Mouse (Mus musculus): ENCODE measurements at regions not wholly inside any gene's neighbourhood (a gene's known extent, or its start where the extent isn't known, plus 50 kb on each side); places are given as distances from the start of the nearest gene placed in this dataset.
A peak's percentile ranks its signal among the peaks of the same experiment; 100 is the strongest.

DNA sequence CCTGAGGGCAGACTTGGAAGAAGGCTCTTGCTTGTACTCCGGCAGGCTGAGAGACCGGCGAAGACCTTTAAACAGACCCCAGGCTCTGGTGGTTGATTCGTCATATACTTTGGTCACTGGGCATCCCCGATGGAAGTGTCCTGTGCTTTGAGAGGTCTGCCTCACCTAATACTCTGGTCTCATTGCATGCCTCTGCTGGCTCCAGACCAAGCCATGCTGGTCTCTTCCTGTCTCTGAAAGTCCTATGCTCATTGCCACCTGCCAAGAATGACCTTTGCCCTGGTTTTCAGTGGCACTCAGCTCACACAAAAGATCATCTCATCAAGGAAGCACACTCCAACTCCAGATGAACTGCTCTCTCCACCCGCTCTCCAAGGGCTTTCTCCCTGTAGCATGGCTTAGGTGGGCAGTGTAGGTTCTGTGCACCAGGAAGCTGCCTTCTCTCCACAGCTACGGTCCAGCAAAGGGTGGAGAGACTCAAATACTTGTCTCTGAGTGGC is 126.0 kb upstream of the Rcn1 start:
- DNase-seq (ENCODE audit: low spot score in 2 of 2): no peak

DNA sequence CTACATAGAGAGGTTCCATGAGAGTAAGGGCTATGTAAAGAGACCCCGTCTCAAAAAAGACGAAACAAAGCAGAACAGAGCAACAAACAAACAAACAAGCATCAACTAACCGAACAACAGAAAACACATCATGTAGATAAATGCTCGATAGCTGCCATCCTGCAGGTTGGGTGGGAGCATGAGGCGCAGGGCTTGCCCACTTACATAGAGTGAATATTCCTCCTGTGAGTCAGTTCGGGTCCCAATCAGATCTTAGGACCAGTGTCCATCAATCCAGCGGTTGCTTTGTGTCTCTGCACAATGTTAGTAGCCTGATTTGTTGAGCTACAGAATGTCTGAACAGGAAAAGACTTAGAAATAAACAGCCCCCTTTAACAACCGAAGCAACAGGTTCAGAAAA is 129.4 kb upstream of the Rcn1 start:
- no peak for DNase-seq (ENCODE audit: low spot score in 2 of 2)

- no peak for DNase-seq (ENCODE audit: low spot score in 2 of 2)
Measured at GRCm38 (mm10) chr2:105544099-105544498, 124.6 kb upstream of the Pax6 start.

DNA sequence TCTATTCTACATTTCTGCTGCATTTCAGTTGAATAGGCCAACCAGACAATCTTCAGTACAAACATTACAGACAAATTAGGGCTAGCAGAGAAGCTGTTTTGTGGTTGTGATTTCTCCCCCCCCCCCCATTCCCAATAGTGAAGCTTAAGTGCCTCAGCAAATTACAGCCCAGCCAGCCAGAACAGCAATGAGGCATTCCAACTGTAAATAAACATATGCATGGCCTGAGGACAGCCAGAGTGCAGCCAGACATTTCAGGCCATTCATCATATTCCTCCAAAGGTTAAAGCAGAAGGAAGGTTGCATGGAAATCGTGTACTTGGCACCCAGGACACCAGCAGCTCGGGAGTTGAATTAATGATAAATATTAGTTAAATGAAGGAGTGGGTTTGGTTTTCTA is 116.6 kb upstream of the Pax6 start:
- no peak for DNase-seq (ENCODE audit: low spot score in 2 of 2)

- DNase-seq (ENCODE audit: low spot score in 2 of 2): no peak
Measured at GRCm38 (mm10) chr2:105586782-105587181, 81.9 kb upstream of the Pax6 start.

DNA sequence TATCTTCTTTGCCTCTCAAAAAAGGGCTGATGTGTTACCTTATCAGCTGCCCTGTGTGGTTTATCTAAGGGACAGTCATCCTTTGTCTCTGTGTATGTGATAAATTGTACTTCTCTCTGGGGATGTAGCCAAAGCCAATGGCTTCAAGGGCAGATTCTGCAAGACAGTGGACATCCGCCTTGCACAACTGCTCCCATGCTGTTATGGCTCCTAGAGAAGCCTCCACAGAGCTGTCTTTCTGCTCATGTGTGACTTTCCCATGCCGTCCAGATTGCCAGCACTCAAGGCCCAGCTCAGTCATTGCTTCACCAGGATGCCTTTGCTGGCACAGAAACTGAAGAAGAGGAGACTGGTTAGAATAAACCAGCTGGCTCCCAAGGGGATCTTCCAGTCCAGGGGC is 74.6 kb upstream of the Pax6 start:
- no peak for DNase-seq (ENCODE audit: low spot score in 2 of 2)

DNA sequence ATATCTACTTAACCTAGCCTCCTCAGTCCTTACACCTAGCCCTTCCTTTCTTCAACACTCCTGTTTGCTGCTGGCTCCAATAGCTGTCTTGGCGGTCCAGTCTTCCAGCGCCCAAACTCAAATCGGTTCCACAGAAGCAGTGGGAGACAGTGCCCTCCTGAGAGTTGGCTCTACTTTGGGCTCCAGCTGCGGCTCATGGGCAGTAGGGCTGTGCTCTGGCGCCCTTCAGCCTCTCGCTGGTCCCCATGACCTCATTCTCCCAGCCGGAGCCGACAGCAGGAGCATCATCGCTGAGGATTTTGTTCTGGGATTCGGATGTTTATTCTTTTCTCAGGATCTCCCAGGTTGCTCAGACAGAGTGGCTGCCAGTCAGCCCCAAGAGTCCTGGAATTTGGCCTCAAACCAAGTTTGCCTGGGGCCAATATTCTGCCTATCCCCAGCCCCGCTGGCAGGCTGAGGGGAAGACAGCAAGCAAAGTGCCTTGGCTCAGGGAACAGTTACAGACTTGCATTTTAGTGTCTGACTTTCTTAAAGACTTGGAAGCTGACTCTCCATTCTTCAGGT is 64.1 kb upstream of the Pax6 start:
- DNase-seq (ENCODE audit: low spot score in 2 of 2): no peak

- no peak for DNase-seq (ENCODE audit: low spot score in 2 of 2)
Measured at GRCm38 (mm10) chr2:105607969-105608538, 60.6 kb upstream of the Pax6 start.

DNA sequence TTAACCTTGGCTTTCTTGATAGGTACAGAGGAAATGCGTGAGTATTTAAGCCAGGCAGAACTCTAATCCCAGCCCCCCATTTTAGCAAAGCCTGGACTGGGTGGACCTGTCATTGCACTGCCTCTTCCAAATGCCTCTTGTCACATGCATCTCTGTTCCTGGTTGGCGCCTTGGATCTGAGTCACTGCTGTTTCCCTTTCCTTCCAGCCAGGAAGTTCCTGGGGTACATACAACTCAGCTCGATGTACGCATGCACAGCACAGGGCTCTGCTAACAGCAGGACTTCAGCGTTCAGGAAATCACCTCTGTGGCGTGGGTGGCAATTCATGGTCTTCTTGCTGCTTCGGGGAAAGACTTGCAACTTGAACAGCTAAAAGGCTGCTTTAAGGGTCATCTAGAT is 59.9 kb upstream of the Pax6 start:
- DNase-seq (ENCODE audit: low spot score in 2 of 2): no peak

GRCm38 (mm10) chr2:105611014-105611413 is 57.7 kb upstream of the Pax6 start:
- DNase-seq (ENCODE audit: low spot score in 2 of 2): no peak

DNA sequence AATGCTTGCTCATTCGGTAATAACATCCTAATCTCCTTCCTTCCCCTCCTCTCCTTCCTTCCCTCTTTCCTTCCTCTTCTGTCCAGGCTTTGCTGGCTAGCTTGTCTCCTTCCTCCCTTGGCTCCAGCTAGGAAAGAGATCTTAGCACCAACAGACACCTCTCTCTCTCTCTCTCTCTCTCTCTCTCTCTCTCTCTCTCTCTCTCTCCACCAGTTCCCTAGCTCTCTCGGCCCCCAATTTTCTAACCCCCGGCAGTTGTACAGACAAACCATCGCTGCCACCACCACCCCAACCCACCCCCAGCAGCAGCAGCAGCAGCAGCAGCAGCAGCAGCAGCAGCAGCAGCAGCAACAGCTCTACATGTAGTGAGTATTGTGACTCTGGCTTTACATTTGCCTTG is 57.0 kb upstream of the Pax6 start:
- no peak for DNase-seq (ENCODE audit: low spot score in 2 of 2)

DNA sequence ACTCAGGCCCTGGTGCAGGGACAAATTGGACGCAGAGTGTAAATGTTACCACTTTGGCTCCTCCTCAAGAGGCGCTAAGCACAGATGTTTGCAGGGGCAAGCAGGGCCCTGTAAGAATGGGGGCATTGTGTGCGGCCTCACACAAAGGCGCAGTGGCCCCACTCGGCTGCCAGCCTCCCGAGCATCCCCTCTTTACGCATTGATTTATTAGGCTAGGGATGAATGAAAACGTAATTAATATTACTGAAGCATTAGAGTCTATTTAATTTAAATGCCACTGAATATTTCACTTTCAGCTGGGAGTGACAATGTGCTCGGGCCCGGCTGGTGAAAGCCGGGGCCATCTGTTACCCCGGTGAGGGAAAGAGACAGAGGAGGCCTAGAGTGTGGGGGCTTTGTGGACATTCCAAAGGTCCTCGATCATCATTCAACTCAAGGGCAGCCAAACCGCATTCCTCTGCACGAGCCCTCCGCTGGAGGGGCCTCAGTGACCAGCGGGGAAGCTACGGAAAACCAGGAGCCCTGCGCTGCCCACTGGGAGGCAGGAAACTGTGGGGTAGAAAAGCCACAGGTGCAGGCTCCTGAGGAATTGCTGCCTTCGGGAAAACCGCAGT is 56.5 kb upstream of the Pax6 start:
- DNase-seq (ENCODE audit: low spot score in 2 of 2): peak in 1 of 2 experiments; percentile 3

DNA sequence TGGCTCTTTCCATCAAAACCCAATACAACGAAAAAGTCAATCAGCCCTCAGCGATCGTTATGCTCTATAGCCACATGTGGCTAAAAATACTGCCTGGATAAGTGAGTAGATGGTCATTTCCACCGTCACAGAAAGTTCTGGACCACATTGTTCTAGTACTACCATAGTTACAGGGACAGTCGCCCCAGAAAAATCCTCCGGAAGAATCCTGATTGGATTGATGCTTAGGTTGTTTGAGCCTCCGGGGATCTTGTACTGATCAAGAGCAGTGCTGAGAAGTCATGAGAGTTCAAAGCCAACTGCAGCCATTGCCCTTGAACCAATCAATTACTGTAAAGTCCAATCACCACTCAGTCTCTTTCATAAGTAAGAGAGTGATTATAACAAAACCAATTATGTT is 56.0 kb upstream of the Pax6 start:
- no peak for DNase-seq (ENCODE audit: low spot score in 2 of 2)

DNA sequence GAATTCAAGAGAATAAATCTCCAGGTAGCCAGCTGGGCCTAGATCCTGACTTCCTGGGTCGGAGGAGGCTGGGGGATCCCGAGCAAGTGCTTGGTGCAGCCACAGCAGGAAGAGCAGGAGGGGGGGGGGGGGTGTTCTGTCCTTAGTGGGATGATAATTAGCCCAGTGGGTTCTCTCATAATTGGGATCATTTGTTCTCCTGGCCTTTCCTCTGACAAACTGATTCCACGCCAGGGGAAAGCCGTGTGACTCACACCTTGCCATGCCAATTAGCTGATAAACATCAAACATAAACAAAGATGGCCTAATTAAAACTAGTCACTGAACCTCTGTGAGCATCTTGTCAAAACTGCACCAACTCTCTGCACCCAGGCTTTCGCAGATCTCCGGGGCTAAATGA is 55.5 kb upstream of the Pax6 start:
- no peak for DNase-seq (ENCODE audit: low spot score in 2 of 2)

- peak; percentile 31 to 37 for DNase-seq (ENCODE audit: low spot score in 2 of 2)
Measured at GRCm38 (mm10) chr2:105615891-105616733, 52.6 kb upstream of the Pax6 start.
